Mouse (Mus musculus) C2C12 (cell line): ENCODE data around the gene Usp1.

ENCODE experiments used
- CEBPB ChIP-seq: IDR thresholded peaks from one replicate; pipeline ENCODE4 v1.6.1; 2011; ENCODE audit warnings: low read depth, mild to moderate bottlenecking, control low read depth, moderate library complexity
- CTCF ChIP-seq: IDR thresholded peaks from one replicate; pipeline ENCODE4 v1.5.1; 2011; ENCODE audit not compliant: control insufficient read depth, insufficient read depth, insufficient read length
- FOSL1 ChIP-seq: IDR thresholded peaks from one replicate; pipeline ENCODE4 v1.8.0; 2011; ENCODE audit warnings: mild to moderate bottlenecking, low read length; ENCODE audit not compliant: poor library complexity, insufficient read depth, severe bottlenecking

GRCm38 (mm10) chr4:98924071-98924905 is 678 bp downstream of the Usp1 start:
- TF ChIP-seq CTCF: no peak
- peak; percentile 30 for TF ChIP-seq CEBPB
- TF ChIP-seq FOSL1: no peak
